Mouse (Mus musculus): ENCODE data around the gene Hist1h3c. TPM values are rescaled to one million over a fixed set of nuclear protein-coding genes. Genes with fewer than 3 reads are reported as not detected.
"Not testable (repeated sequence)": the region's sequence is repeated elsewhere in the genome, so short reads cannot be mapped to it uniquely, and the experiment has no call there.

Gene Hist1h3c
- polyA plus RNA-seq, 1 experiment = 39.3 TPM

GRCm38 (mm10) chr13:23728472-23729191, 16.8 kb downstream of the Hist1h3c start:
- Histone ChIP-seq H3K4me1 (ENCODE audit: control insufficient read depth, insufficient read depth, insufficient read length, low read length) (peaks cover 10% of the 10 kb centered on the region; the same call in 1 of the 2 replicates), H3K27me3 (ENCODE audit: control insufficient read depth, insufficient read depth, low read length) (no peaks in the 10 kb centered on the region), H3K27ac (ENCODE audit: insufficient read depth, low read depth, low read length) (peak overlapping the region; percentile 0; the same call in 1 of the 2 replicates), H3K36me3 (ENCODE audit: control insufficient read depth, insufficient read depth, low read length) (no peaks in the 10 kb centered on the region), H3K4me3 (ENCODE audit: low read depth, low read length) (no peak overlapping the region)
- TF ChIP-seq CTCF (IDR thresholded peaks at IDR 0.05; ENCODE audit: extremely low read depth, insufficient read length, insufficient replicate concordance, low read depth, low read length) (no peak), POLR2A (IDR thresholded peaks at IDR 0.05; ENCODE audit: low read depth, low read length) (no peak)
- 87% methylated on average over 18 of the region's 18 CpGs for WGBS

DNA sequence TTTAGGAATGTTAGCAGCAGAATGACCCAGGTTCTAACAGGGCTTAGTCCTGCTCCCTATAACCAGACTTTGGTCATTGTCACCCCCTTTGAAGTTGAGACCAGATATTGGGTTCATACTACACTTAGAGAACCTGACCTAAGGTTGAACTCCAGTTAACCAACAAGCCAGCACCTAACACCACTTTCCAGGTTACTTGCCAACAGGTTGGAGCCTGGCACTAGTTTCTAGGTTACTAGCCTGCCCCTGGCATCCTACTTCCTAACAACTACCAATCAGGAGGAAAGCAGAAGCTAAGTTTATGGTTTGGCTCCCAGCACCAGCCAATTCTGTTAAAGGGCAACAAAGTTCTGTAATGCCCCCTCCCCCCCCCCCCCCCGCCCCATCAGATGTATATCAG, 20.2 kb downstream of the Hist1h3c start:
- 55% methylated on average over 1 of the region's 1 CpGs for whole genome bisulfite sequencing

DNA sequence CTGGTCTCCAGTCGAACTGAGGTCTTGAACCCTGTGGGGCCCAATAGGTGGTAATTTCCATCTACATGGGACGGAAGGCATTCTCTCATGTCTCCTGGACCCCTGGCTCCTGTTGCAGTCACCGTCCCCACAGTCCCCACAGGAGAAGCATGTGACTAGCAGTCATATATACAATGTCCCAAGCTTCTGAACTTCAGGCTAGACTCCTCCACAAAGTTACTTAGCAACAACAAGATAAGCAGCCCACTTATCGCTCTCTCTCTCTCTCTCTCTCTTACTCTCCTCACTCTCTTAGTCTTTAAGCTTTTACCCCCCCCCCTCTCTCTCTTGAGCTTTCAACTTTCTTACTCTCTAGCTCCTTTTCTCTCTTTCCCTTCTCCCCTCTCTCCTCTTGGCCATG, 21.2 kb downstream of the Hist1h3c start:
- Histone ChIP-seq H3K27me3 (ENCODE audit: control insufficient read depth, insufficient read depth, low read length) (no peaks in the 10 kb centered on the region), H3K27ac (ENCODE audit: insufficient read depth, low read depth, low read length) (no peak overlapping the region), H3K4me3 (ENCODE audit: low read depth, low read length) (no peak overlapping the region), H3K36me3 (ENCODE audit: control insufficient read depth, insufficient read depth, low read length) (no peaks in the 10 kb centered on the region), H3K4me1 (ENCODE audit: control insufficient read depth, insufficient read depth, insufficient read length, low read length) (peaks cover 7% of the 10 kb centered on the region; the same call in 1 of the 2 replicates)
- 85% methylated on average over 4 of the region's 4 CpGs for WGBS
- TF ChIP-seq CTCF (IDR thresholded peaks at IDR 0.05; ENCODE audit: extremely low read depth, insufficient read length, insufficient replicate concordance, low read depth, low read length) (no peak), POLR2A (IDR thresholded peaks at IDR 0.05; ENCODE audit: low read depth, low read length) (no peak)

More for the DNA sequence above, 20.2 kb downstream of the Hist1h3c start:
- Histone ChIP-seq H3K4me1 (ENCODE audit: control insufficient read depth, insufficient read depth, insufficient read length, low read length) (peaks cover 9% of the 10 kb centered on the region; the same call in 1 of the 2 replicates), H3K36me3 (ENCODE audit: control insufficient read depth, insufficient read depth, low read length) (no peaks in the 10 kb centered on the region), H3K27me3 (ENCODE audit: control insufficient read depth, insufficient read depth, low read length) (no peaks in the 10 kb centered on the region), H3K27ac (ENCODE audit: insufficient read depth, low read depth, low read length) (no peak overlapping the region), H3K4me3 (ENCODE audit: low read depth, low read length) (no peak overlapping the region)
- TF ChIP-seq CTCF (IDR thresholded peaks at IDR 0.05; ENCODE audit: extremely low read depth, insufficient read length, insufficient replicate concordance, low read depth, low read length) (no peak), POLR2A (IDR thresholded peaks at IDR 0.05; ENCODE audit: low read depth, low read length) (no peak)

GRCm38 (mm10) chr13:23717593-23718245, 27.7 kb downstream of the Hist1h3c start:
- 31% methylated on average over 2 of the region's 2 CpGs for WGBS
- not testable (repeated sequence) for H3K4me1 ChIP-seq (ENCODE audit: control insufficient read depth, insufficient read depth, insufficient read length, low read length); H3K4me3 ChIP-seq (ENCODE audit: low read depth, low read length); H3K27me3 ChIP-seq (ENCODE audit: control insufficient read depth, insufficient read depth, low read length); H3K36me3 ChIP-seq (ENCODE audit: control insufficient read depth, insufficient read depth, low read length)
- peak overlapping the region; percentile 53 for H3K27ac ChIP-seq (ENCODE audit: insufficient read depth, low read depth, low read length)

- Histone ChIP-seq H3K4me3 (ENCODE audit: low read depth, low read length) (no peak overlapping the region), H3K27ac (ENCODE audit: insufficient read depth, low read depth, low read length) (peak overlapping the region; percentile 53), H3K4me1 (ENCODE audit: control insufficient read depth, insufficient read depth, insufficient read length, low read length) (no peaks in the 10 kb centered on the region), H3K27me3 (ENCODE audit: control insufficient read depth, insufficient read depth, low read length) (no peaks in the 10 kb centered on the region), H3K36me3 (ENCODE audit: control insufficient read depth, insufficient read depth, low read length) (no peaks in the 10 kb centered on the region)
- WGBS = 75% methylated on average over 11 of the region's 11 CpGs
- no peak for TF ChIP-seq POLR2A (IDR thresholded peaks at IDR 0.05; ENCODE audit: low read depth, low read length)
- no peak for TF ChIP-seq CTCF (IDR thresholded peaks at IDR 0.05; ENCODE audit: extremely low read depth, insufficient read length, insufficient replicate concordance, low read depth, low read length)
Observed at GRCm38 (mm10) chr13:23717176-23717575, 28.2 kb downstream of the Hist1h3c start.

DNA sequence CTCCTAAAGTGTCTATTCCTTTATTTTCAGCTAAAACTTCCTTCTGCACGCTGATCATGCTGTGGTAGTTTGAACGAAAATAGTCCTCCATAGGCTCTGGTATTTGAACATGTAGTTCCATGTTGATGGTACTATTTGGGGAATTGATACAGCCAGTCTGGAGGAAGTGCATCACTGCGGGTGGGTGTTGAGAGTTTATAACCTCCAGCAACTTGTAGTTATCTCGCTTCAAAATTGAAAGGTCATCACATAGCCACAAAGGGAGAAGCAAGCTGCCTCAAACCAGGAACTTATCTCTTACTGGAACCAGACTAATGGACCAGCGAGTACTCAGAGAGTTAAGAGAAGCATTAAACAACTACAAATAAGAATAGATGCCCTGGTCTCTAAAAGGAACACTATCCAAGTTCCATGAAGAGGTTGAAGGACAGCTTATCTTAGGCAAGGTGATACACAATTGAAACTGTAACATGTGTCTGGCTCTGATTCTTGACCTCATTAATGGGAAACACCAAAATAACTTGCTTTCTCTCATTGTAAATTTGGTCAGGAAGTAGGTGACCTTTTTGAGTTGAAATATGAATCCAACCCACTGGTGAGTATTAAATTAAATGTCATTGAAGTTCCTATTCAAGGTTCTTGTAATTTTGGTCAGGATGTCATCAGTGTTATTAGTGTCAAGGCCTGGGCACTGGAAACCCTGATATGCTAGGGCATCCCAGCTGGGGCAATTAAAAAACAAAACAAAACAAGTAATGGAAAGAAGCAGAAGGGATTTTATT, 28.9 kb downstream of the Hist1h3c start:
- TF ChIP-seq CTCF (IDR thresholded peaks at IDR 0.05; ENCODE audit: extremely low read depth, insufficient read length, insufficient replicate concordance, low read depth, low read length) (no peak), POLR2A (IDR thresholded peaks at IDR 0.05; ENCODE audit: low read depth, low read length) (no peak)
- no peak overlapping the region for H3K27ac ChIP-seq (ENCODE audit: insufficient read depth, low read depth, low read length)
- 71% methylated on average over 5 of the region's 5 CpGs for WGBS

More for the DNA sequence above, 28.9 kb downstream of the Hist1h3c start:
- H3K36me3 ChIP-seq (ENCODE audit: control insufficient read depth, insufficient read depth, low read length) = no peaks in the 10 kb centered on the region
- H3K27me3 ChIP-seq (ENCODE audit: control insufficient read depth, insufficient read depth, low read length) = no peaks in the 10 kb centered on the region
- H3K4me3 ChIP-seq (ENCODE audit: low read depth, low read length) = no peak overlapping the region
- H3K4me1 ChIP-seq (ENCODE audit: control insufficient read depth, insufficient read depth, insufficient read length, low read length) = no peaks in the 10 kb centered on the region

Data from small intestine, adult 2 months (tissue).